Mouse (Mus musculus) thymus, adult 2 months (tissue): ENCODE measurements around the gene Nmur1. TPM values are rescaled to one million over a fixed set of nuclear protein-coding genes. Genes with fewer than 3 reads are reported as not detected.
A peak's percentile ranks its signal among the peaks of the same experiment; 100 is the strongest.

Experiments
- DNase-seq: peaks from one replicate; pipeline ENCODE4 v3.0.0; 2021
- H3K27ac ChIP-seq: fragments of 200-500 bp; 2 replicates; pipeline ENCODE4 v1.5.1; 2012; ENCODE audit warnings: low read length, control low read depth; ENCODE audit not compliant: control insufficient read depth, insufficient read depth
- H3K27me3 ChIP-seq: fragments of 200-500 bp; 2 replicates; pipeline ENCODE4 v1.6.1; 2012; ENCODE audit warnings: mild to moderate bottlenecking, low read length, moderate library complexity, mixed read lengths; ENCODE audit not compliant: control insufficient read depth, insufficient read depth
- H3K36me3 ChIP-seq: fragments of 200-500 bp; 2 replicates; pipeline ENCODE4 v1.6.1; 2012; ENCODE audit warnings: mild to moderate bottlenecking, low read length, moderate library complexity; ENCODE audit not compliant: control insufficient read depth, insufficient read depth
- H3K4me1 ChIP-seq: fragments of 200-500 bp; replicated peaks from 2 replicates; pipeline ENCODE4 v1.6.1; 2012; ENCODE audit warnings: low read length; ENCODE audit not compliant: control insufficient read depth, insufficient read depth
- H3K4me3 ChIP-seq: fragments of 200-500 bp; 2 replicates; pipeline ENCODE4 v1.5.1; 2012; ENCODE audit warnings: mild to moderate bottlenecking, low read length, control low read depth, moderate library complexity; ENCODE audit not compliant: control insufficient read depth, insufficient read depth
- CTCF ChIP-seq: fragments of 200-500 bp; IDR thresholded peaks from 2 replicates; pipeline ENCODE4 v1.5.1; 2012; ENCODE audit warnings: mild to moderate bottlenecking, control low read depth, low read length, moderate library complexity, borderline replicate concordance; ENCODE audit not compliant: control insufficient read depth, poor library complexity, insufficient read depth; ENCODE audit errors: extremely low read depth
- POLR2A ChIP-seq: fragments of 200-500 bp; IDR thresholded peaks from 2 replicates; pipeline ENCODE4 v1.6.1; 2012; ENCODE audit warnings: mild to moderate bottlenecking, low read length, control low read depth, moderate library complexity; ENCODE audit not compliant: control insufficient read depth, poor library complexity, insufficient read depth; ENCODE audit errors: extremely low read depth
- WGBS: fragments of 180-500 bp; shearing (Covaris S2); methylation state at CpG from one replicate; pipeline ENCODE4 v1.1.7; 2018; 5-methylcytosine and 5-hydroxymethylcytosine counted together
- polyA plus RNA-seq: library from polyadenylated mRNA; depleted of rRNA; stranded (reverse); fragments of >200 nt; gene quantifications from 2 replicates; pipeline ENCODE4 v1.2.3, GENCODE M21; 2012

The Nmur1 gene
- polyA plus RNA-seq, 1 experiment = 0.44 TPM

GRCm38 (mm10) chr1:86430056-86430455, 4.0 kb upstream of the Nmur1 start:
- H3K36me3 ChIP-seq = no peaks in the 10 kb centered on the region
- no peak overlapping the region for H3K4me3 ChIP-seq
- H3K4me1 ChIP-seq = peaks cover 33% of the 10 kb centered on the region
- TF ChIP-seq POLR2A (no peak), CTCF (no peak)
- WGBS = 42% methylated on average over 2 of the region's 2 CpGs
- DNase-seq = peak; percentile 79
- H3K27ac ChIP-seq = no peak overlapping the region
- H3K27me3 ChIP-seq = no peaks in the 10 kb centered on the region

- Histone ChIP-seq H3K4me1 (peaks cover 54% of the 10 kb centered on the region), H3K27ac (peak overlapping the region; percentile 99), H3K4me3 (no peak overlapping the region), H3K27me3 (no peaks in the 10 kb centered on the region), H3K36me3 (no peaks in the 10 kb centered on the region)
- 90% methylated on average over 11 of the region's 11 CpGs for WGBS
- TF ChIP-seq POLR2A (no peak), CTCF (no peak)
- DNase-seq = no peak
Observed at GRCm38 (mm10) chr1:86424835-86425547, 1.0 kb downstream of the Nmur1 start.

GRCm38 (mm10) chr1:86424336-86424735, 1.7 kb downstream of the Nmur1 start:
- Histone ChIP-seq H3K4me3 (peak overlapping the region; percentile 15; the same call in 1 of the 2 replicates), H3K27ac (peak overlapping the region; percentile 99), H3K36me3 (no peaks in the 10 kb centered on the region), H3K27me3 (no peaks in the 10 kb centered on the region), H3K4me1 (peaks cover 52% of the 10 kb centered on the region)
- peak; percentile 59 for DNase-seq
- TF ChIP-seq CTCF (no peak), POLR2A (no peak)
- WGBS = 43% methylated on average over 1 of the region's 1 CpGs

- WGBS = 15% methylated on average over 5 of the region's 5 CpGs
- Histone ChIP-seq H3K4me1 (peaks cover 49% of the 10 kb centered on the region), H3K27ac (peak overlapping the region; percentile 99), H3K4me3 (peak overlapping the region; percentile 15; the same call in 1 of the 2 replicates), H3K36me3 (no peaks in the 10 kb centered on the region), H3K27me3 (no peaks in the 10 kb centered on the region)
- TF ChIP-seq POLR2A (peak; percentile 51), CTCF (no peak)
- DNase-seq = peak; percentile 76
Observed at GRCm38 (mm10) chr1:86423879-86424278, 2.1 kb downstream of the Nmur1 start.

GRCm38 (mm10) chr1:86421007-86421406, 5.0 kb downstream of the Nmur1 start:
- Histone ChIP-seq H3K4me1 (peaks cover 56% of the 10 kb centered on the region), H3K27ac (peak overlapping the region; percentile 92; the same call in 1 of the 2 replicates), H3K36me3 (no peaks in the 10 kb centered on the region), H3K27me3 (no peaks in the 10 kb centered on the region), H3K4me3 (no peak overlapping the region)
- WGBS = 91% methylated on average over 10 of the region's 10 CpGs
- TF ChIP-seq CTCF = no peak
- TF ChIP-seq POLR2A = no peak
- DNase-seq = no peak

- Histone ChIP-seq H3K27me3 (no peaks in the 10 kb centered on the region), H3K4me3 (no peak overlapping the region), H3K36me3 (no peaks in the 10 kb centered on the region), H3K4me1 (peaks cover 34% of the 10 kb centered on the region), H3K27ac (no peak overlapping the region)
- TF ChIP-seq POLR2A (no peak), CTCF (no peak)
- 73% methylated on average over 6 of the region's 6 CpGs for WGBS
- no peak for DNase-seq
Observed at GRCm38 (mm10) chr1:86416321-86416720, 9.7 kb downstream of the Nmur1 start.
